10 mouse cellular contexts compared by ENCODE assay signal in genomic region chr14:34375415-34375904, GRCm38 (mm10). TPM values are rescaled to one million over a fixed set of nuclear protein-coding genes. Genes with fewer than 3 reads are reported as not detected.
DNase-seq lines count a peak whose midpoint lies in the region; ATAC-seq and TF ChIP-seq lines count a peak whose summit lies in the region.
"Had no signal": no experiment of that assay in that cellular context is flagged by ENCODE, and none has a peak within 500 bp of the region (broad histone marks: within the 10 kb centered on the region; RNA-seq: fewer than 3 reads in every experiment).

TSS of gene Mmrn2 (plus strand) at chr14:34375465.

- peak within 1 kb of the TSS; percentile 48 for H3K4me2 ChIP-seq in lung, embryonic 14.5 days
- peak within 1 kb of the TSS; percentile 11; the same call in 1 of the 2 replicates for H3K4me2 ChIP-seq in embryonic facial prominence, embryonic 12.5 days (replicated peaks)
- H3K4me2 ChIP-seq in neural tube, embryonic 14.5 days (ENCODE audit: low read depth, low read length): peak within 1 kb of the TSS; percentile 9; the same call in 1 of the 2 replicates
- no peak within 1 kb of the TSS for H3K4me2 ChIP-seq in midbrain, postnatal 0 days (ENCODE audit: low read depth, low read length, poor library complexity, severe bottlenecking)

- no peak for DNase-seq in lung, embryonic 14.5 days
- DNase-seq in lung, postnatal 10 days: no peak
- DNase-seq in heart, postnatal 4 days: no peak
- DNase-seq in left cerebral cortex, postnatal 10 days (ENCODE audit: extremely low spot score in 1 of 2, low spot score in 2 of 2): no peak
- no peak for DNase-seq in midbrain, postnatal 0 days (ENCODE audit: low spot score)
- DNase-seq: cerebellum, postnatal 10 days; kidney, postnatal 36 days had no signal

- intact Hi-C loops in left cerebral cortex, postnatal 10 days (cut with DNase I): loop anchor here (5.0 kb wide), 1 partner anchor 182 kb away; no protein-coding TSS in a partner anchor

- no peak for TF ChIP-seq CTCF in lung, embryonic 14.5 days (IDR thresholded peaks at IDR 0.05; ENCODE audit: low read depth)
- TF ChIP-seq CTCF in midbrain, postnatal 0 days (IDR thresholded peaks at IDR 0.05): no peak

- H3K9me3 ChIP-seq in lung, embryonic 14.5 days (ENCODE audit: low read depth, low read length): no peaks in the 10 kb centered on the region
- no peaks in the 10 kb centered on the region for H3K9me3 ChIP-seq in embryonic facial prominence, embryonic 12.5 days
- H3K9me3 ChIP-seq in neural tube, embryonic 14.5 days (ENCODE audit: control insufficient read depth, low read length): no peaks in the 10 kb centered on the region
- no peaks in the 10 kb centered on the region for H3K9me3 ChIP-seq in midbrain, postnatal 0 days (ENCODE audit: low read length)

- 74% methylated on average over 13 of the region's 13 CpGs for WGBS in lung, embryonic 14.5 days
- WGBS in embryonic facial prominence, embryonic 12.5 days: 81% methylated on average over 13 of the region's 13 CpGs
- 82% methylated on average over 13 of the region's 13 CpGs for WGBS in neural tube, embryonic 14.5 days
- WGBS in midbrain, postnatal 0 days: 85% methylated on average over 13 of the region's 13 CpGs

- ATAC-seq in lung, embryonic 14.5 days (ENCODE audit: insufficient read depth): no peak
- ATAC-seq in embryonic facial prominence, embryonic 12.5 days (ENCODE audit: insufficient number of reproducible peaks, insufficient read depth, low FRiP score, low TSS enrichment): no peak
- ATAC-seq in neural tube, embryonic 14.5 days (ENCODE audit: low read depth): no peak
- ATAC-seq in megakaryocyte, adult 5-6 weeks (ENCODE audit: poor library complexity, severe bottlenecking): no peak
- no peak for ATAC-seq in midbrain, postnatal 0 days (ENCODE audit: low FRiP score)

- no peaks in the 10 kb centered on the region for H3K36me3 ChIP-seq in lung, embryonic 14.5 days (ENCODE audit: insufficient read depth)
- H3K36me3 ChIP-seq in embryonic facial prominence, embryonic 12.5 days: no peaks in the 10 kb centered on the region
- no peaks in the 10 kb centered on the region for H3K36me3 ChIP-seq in neural tube, embryonic 14.5 days (ENCODE audit: control insufficient read depth, insufficient read depth, low read length)
- H3K36me3 ChIP-seq in midbrain, postnatal 0 days (ENCODE audit: insufficient read depth, low read length): no peaks in the 10 kb centered on the region

- no peak within 1 kb of the TSS for H3K9ac ChIP-seq in lung, embryonic 14.5 days
- no peak within 1 kb of the TSS for H3K9ac ChIP-seq in embryonic facial prominence, embryonic 12.5 days
- H3K9ac ChIP-seq in neural tube, embryonic 14.5 days (replicated peaks; ENCODE audit: low read depth, low read length): no peak within 1 kb of the TSS
- H3K9ac ChIP-seq in midbrain, postnatal 0 days (replicated peaks; ENCODE audit: low read length, poor library complexity, severe bottlenecking): no peak within 1 kb of the TSS

- no peaks in the 10 kb centered on the region for H3K27me3 ChIP-seq in lung, embryonic 14.5 days (ENCODE audit: insufficient read depth, low read length)
- no peaks in the 10 kb centered on the region for H3K27me3 ChIP-seq in embryonic facial prominence, embryonic 12.5 days
- H3K27me3 ChIP-seq in neural tube, embryonic 14.5 days (ENCODE audit: control insufficient read depth, insufficient read depth, low read length): no peaks in the 10 kb centered on the region
- H3K27me3 ChIP-seq in midbrain, postnatal 0 days (ENCODE audit: insufficient read depth, low read length): no peaks in the 10 kb centered on the region

- no peaks in the 10 kb centered on the region for H3K4me1 ChIP-seq in lung, embryonic 14.5 days (ENCODE audit: insufficient read depth)
- peaks cover 18% of the 10 kb centered on the region for H3K4me1 ChIP-seq in embryonic facial prominence, embryonic 12.5 days
- H3K4me1 ChIP-seq in neural tube, embryonic 14.5 days (ENCODE audit: control insufficient read depth, insufficient read depth, low read length): peaks cover 4% of the 10 kb centered on the region
- H3K4me1 ChIP-seq in midbrain, postnatal 0 days (ENCODE audit: insufficient read depth, low read length): no peaks in the 10 kb centered on the region

- H3K27ac ChIP-seq in lung, embryonic 14.5 days (ENCODE audit: low read depth): no peak within 1 kb of the TSS
- 0 out of 2 replicates have a peak within 1 kb of the TSS, but pooled peaks have one; percentile 17 for H3K27ac ChIP-seq in embryonic facial prominence, embryonic 12.5 days
- H3K27ac ChIP-seq in neural tube, embryonic 14.5 days (ENCODE audit: low read depth, low read length): no peak within 1 kb of the TSS; the same call in 1 of the 2 replicates
- H3K27ac ChIP-seq in midbrain, postnatal 0 days (ENCODE audit: low read depth, low read length): no peak within 1 kb of the TSS

- peak within 1 kb of the TSS; percentile 23 for H3K4me3 ChIP-seq in lung, embryonic 14.5 days (ENCODE audit: low read depth, low read length)
- no peak within 1 kb of the TSS for H3K4me3 ChIP-seq in embryonic facial prominence, embryonic 12.5 days
- H3K4me3 ChIP-seq in neural tube, embryonic 14.5 days (ENCODE audit: low read depth, low read length): peak within 1 kb of the TSS; percentile 11; the same call in 1 of the 2 replicates
- no peak within 1 kb of the TSS for H3K4me3 ChIP-seq in midbrain, postnatal 0 days (ENCODE audit: low read depth, low read length)

RNA-seq across cellular contexts. Expression of gene Mmrn2, which starts in this region (rescaled TPM):
- polyA plus RNA-seq in lung, embryonic 14.5 days (2014; fragmentation: Nextera tagmentation; extraction: Ambion mirVana): 9.9 and 12.1 TPM in 2 replicates
- polyA plus RNA-seq in embryonic facial prominence, embryonic 12.5 days (2016; fragmentation: Nextera tagmentation; extraction: Ambion mirVana): 8.1 and 8.7 TPM in 2 replicates
- 10 to 100 TPM; 42.1 to 43.6 TPM for total RNA-seq in heart, postnatal 4 days (2021)
- polyA plus RNA-seq in neural tube, embryonic 14.5 days (2014; fragmentation: Nextera tagmentation; extraction: Ambion mirVana): 2.4 and 4.3 TPM in 2 replicates
- total RNA-seq in megakaryocyte, adult 5-6 weeks (2015): not detected in 2 replicates
- total RNA-seq in megakaryocyte, adult 5-6 weeks (2017): not detected in 2 replicates
- total RNA-seq in left cerebral cortex, postnatal 10 days (2021): 1 to 10 TPM; 3.8 to 5.1 TPM
- total RNA-seq in midbrain, postnatal 0 days (2014; rRNA removed): 2.9 TPM in 2 replicates
- 2.1 and 2.6 TPM in 2 replicates for polyA plus RNA-seq in midbrain, postnatal 0 days (2015; fragmentation: Nextera tagmentation; extraction: Ambion mirVana)

Comparison
In these comparisons a context has a peak if more than half of its experiments do, and no peak if none do; other contexts are left out.
1. RNA of gene Mmrn2 (total RNA-seq): 42.1 to 43.6 TPM in heart, postnatal 4 days; 3.8 to 5.1 TPM in left cerebral cortex, postnatal 10 days, 2.9 TPM in midbrain, postnatal 0 days and not detected in megakaryocyte, adult 5-6 weeks; every median in the first group is over 4 times any median in the second.
2. H3K4me3 ChIP-seq: peak in lung, embryonic 14.5 days (single experiment) and neural tube, embryonic 14.5 days (single experiment); none in embryonic facial prominence, embryonic 12.5 days (single experiment) and midbrain, postnatal 0 days (single experiment).